ENCODE assay signal across 8 mouse cellular contexts in the genomic region with DNA sequence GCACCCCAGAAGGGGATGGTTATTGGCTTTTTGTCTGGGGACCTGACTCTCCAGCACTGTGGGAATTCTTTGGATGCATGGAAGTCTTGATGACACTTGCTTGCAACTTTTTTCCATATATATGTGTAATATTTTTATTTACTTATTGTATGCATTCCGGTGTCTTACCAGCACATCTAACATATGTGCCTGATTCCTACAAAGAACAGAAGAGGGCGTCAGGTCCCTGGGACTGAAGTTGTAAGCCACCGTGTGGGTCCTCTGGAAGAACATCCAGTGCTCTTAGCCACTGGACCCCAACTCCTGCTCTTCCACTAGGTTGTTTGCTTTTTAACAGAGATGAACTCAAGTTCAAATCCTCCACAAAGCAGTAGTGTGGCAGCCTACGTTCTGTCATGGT.
DNase-seq lines count a peak whose midpoint lies in the region; ATAC-seq and TF ChIP-seq lines count a peak whose summit lies in the region.

No protein-coding gene starts in this region.

- H3K4me1 ChIP-seq in heart, embryonic 13.5 days, result peaks cover 94% of the 10 kb centered on the region
- peaks cover 14% of the 10 kb centered on the region for H3K4me1 ChIP-seq in lung, postnatal 0 days (ENCODE audit: insufficient read depth, low read depth, low read length)
- peaks cover 63% of the 10 kb centered on the region for H3K4me1 ChIP-seq in stomach, embryonic 16.5 days (ENCODE audit: control insufficient read depth, insufficient read depth, low read length)

- peak overlapping the region; percentile 56; the same call in 1 of the 2 replicates for H3K4me2 ChIP-seq in heart, embryonic 13.5 days
- no peak overlapping the region for H3K4me2 ChIP-seq in lung, postnatal 0 days (replicated peaks; ENCODE audit: low read depth, low read length)
- H3K4me2 ChIP-seq in stomach, embryonic 16.5 days (ENCODE audit: low read depth, low read length), result no peak overlapping the region

- H3K9me3 ChIP-seq in heart, embryonic 13.5 days, result no peaks in the 10 kb centered on the region
- H3K9me3 ChIP-seq in lung, postnatal 0 days (ENCODE audit: low read length), result no peaks in the 10 kb centered on the region
- H3K9me3 ChIP-seq in stomach, embryonic 16.5 days (replicated peaks; ENCODE audit: control insufficient read depth, low read length), result no peaks in the 10 kb centered on the region

- WGBS in heart, embryonic 13.5 days, result 54% methylated on average over 4 of the region's 4 CpGs
- 66% methylated on average over 4 of the region's 4 CpGs for WGBS in lung, postnatal 0 days
- WGBS in stomach, embryonic 16.5 days, result 63% methylated on average over 4 of the region's 4 CpGs

- peak; percentile 38; the same call in 1 of the 2 replicates for TF ChIP-seq CTCF in lung, postnatal 0 days (IDR thresholded peaks at IDR 0.05)

- no peak overlapping the region; the same call in 1 of the 2 replicates for H3K4me3 ChIP-seq in heart, embryonic 13.5 days
- no peak overlapping the region for H3K4me3 ChIP-seq in lung, postnatal 0 days (ENCODE audit: low read depth, low read length)
- H3K4me3 ChIP-seq in stomach, embryonic 16.5 days (replicated peaks; ENCODE audit: low read length), result no peak overlapping the region

- H3K27me3 ChIP-seq in heart, embryonic 13.5 days (replicated peaks), result no peaks in the 10 kb centered on the region
- H3K27me3 ChIP-seq in lung, postnatal 0 days (replicated peaks; ENCODE audit: insufficient read depth, low read length), result no peaks in the 10 kb centered on the region
- no peaks in the 10 kb centered on the region for H3K27me3 ChIP-seq in stomach, embryonic 16.5 days (ENCODE audit: control insufficient read depth, insufficient read depth, low read length)

- H3K9ac ChIP-seq in heart, embryonic 13.5 days, result peak overlapping the region; percentile 64; the same call in 1 of the 2 replicates
- H3K9ac ChIP-seq in lung, postnatal 0 days (replicated peaks; ENCODE audit: low read depth), result no peak overlapping the region
- 0 out of 2 replicates have a peak overlapping the region, but pooled peaks have one; percentile 2 for H3K9ac ChIP-seq in stomach, embryonic 16.5 days (ENCODE audit: low read length)

- no peaks in the 10 kb centered on the region for H3K36me3 ChIP-seq in heart, embryonic 13.5 days
- no peaks in the 10 kb centered on the region for H3K36me3 ChIP-seq in lung, postnatal 0 days (ENCODE audit: insufficient read depth, low read length)
- no peaks in the 10 kb centered on the region for H3K36me3 ChIP-seq in stomach, embryonic 16.5 days (ENCODE audit: control insufficient read depth, insufficient read depth, low read length)

- intact Hi-C loops in heart, postnatal 25 days (cut with DNase I), result no loop called here

- no peak for TF ChIP-seq EP300 in lung, postnatal 0 days (IDR thresholded peaks at IDR 0.05)

- no peak for DNase-seq in heart, postnatal 25 days (ENCODE audit: low spot score)
- DNase-seq in lung, postnatal 0 days (ENCODE audit: low spot score), result no peak
- no peak for DNase-seq in lung, postnatal 25 days (ENCODE audit: low spot score)
- peak; percentile 72 for DNase-seq in c-Kit-positive CD71-positive TER-119-positive erythroid progenitor cells, embryonic 14.5 days (ENCODE audit: low spot score)
- DNase-seq in thymus, postnatal 4 days, result no peak
- no peak for DNase-seq in layer of hippocampus, postnatal 10 days (ENCODE audit: low spot score in 2 of 2)

- H3K27ac ChIP-seq in heart, embryonic 13.5 days (replicated peaks), result peak overlapping the region; percentile 92
- H3K27ac ChIP-seq in lung, postnatal 0 days (ENCODE audit: low read length), result no peak overlapping the region
- no peak overlapping the region for H3K27ac ChIP-seq in stomach, embryonic 16.5 days (ENCODE audit: low read length)

- no peak for ATAC-seq in heart, embryonic 13.5 days (ENCODE audit: extremely low read depth, insufficient number of reproducible peaks, low FRiP score, low TSS enrichment)
- no peak for ATAC-seq in lung, postnatal 0 days
- no peak for ATAC-seq in stomach, embryonic 16.5 days (ENCODE audit: insufficient read depth, low FRiP score)
